Mouse (Mus musculus) brain, adult 2 months (tissue): ENCODE results near the gene Lypd5.

Experiments
- DNase-seq: peaks from one replicate; pipeline ENCODE4 v3.0.0; 2011; ENCODE audit warnings: low read depth, low spot score

The Lypd5 gene

DNA sequence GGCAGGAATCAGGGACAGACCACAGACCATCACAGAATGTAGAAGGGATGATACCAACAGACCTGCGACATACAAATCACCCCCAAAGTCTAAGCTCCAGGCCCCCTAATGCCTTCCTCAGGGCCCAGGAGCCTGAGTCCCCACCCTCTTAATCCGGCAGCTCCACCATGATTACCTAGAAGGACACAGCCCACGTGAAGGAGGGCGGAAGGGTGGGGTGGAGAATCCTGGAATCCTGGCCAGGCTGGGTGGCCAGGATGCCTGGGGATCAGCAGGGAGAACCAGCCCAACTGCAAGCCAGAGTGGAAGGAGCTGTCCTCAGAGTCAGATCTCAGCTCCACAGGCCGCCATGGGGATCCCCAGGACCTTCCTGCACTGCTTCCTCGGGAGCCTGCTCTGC lies at the start of gene Lypd5:
Lypd5 (plus strand) TSS at position 301 of the 400 bp plus-strand sequence.
- DNase-seq = no peak

DNA sequence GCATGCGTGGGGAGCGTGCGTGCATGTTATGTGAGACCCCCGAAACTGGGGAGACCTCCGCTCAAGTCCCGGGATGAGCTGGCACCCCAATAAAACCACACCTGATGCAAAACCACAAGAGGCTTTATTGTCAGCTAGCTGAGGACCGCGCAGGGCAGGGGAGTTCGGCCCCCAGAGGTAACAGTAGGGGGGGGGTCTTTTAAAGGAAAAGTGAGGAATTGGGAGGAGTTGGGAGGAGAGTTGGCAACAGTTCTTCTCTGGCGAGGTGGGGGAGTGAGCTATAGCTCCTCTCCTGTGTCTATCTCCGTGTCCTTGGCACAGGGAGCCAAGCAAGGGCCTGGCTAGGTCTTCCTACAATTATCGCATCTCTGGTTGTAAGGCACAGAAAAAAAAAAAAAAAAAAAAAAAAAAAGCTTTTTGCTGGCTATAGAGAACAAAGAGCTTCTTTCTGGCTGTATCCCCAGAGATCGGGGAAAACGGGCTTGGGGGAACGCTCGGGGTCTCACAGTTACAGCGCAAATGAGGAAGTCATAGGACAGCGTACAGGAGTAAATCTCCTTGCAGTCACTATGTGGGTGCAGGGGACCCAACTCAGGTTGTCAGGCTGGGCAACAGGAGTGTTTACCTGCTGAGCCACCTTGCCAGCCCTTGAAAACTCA lies 49.0 kb upstream of the Lypd5 start:
- peak; percentile 40 for DNase-seq

DNA sequence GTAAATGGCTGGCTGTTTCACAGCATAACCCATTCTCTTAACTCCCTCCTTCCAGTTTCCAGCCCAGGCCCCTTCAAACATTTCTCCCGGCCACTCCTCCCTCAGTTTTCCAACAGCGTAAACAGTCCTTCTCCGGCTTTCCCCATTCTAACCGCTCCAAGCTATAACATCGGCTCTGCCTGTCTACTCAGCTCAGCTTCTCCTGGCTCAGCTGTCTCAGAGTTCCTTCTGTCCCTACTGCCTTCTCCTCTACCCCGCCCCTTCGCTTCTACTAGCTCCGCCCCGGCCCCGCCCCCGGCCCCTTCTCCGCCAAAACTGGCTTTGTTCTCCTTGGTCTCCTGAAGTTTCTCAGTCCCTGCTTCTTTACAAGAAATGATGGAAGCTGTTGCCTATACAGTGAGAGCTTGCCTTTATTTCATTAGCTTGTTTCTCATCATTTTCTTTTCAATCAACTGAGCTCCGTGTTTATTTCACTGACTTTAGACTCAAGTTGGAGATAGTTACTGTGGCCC lies 48.2 kb upstream of the Lypd5 start, which contains the start of gene Zfp61:
Zfp61 (minus strand) TSS at position 462 of the 512 bp plus-strand sequence.
- DNase-seq = peak; percentile 71

DNA sequence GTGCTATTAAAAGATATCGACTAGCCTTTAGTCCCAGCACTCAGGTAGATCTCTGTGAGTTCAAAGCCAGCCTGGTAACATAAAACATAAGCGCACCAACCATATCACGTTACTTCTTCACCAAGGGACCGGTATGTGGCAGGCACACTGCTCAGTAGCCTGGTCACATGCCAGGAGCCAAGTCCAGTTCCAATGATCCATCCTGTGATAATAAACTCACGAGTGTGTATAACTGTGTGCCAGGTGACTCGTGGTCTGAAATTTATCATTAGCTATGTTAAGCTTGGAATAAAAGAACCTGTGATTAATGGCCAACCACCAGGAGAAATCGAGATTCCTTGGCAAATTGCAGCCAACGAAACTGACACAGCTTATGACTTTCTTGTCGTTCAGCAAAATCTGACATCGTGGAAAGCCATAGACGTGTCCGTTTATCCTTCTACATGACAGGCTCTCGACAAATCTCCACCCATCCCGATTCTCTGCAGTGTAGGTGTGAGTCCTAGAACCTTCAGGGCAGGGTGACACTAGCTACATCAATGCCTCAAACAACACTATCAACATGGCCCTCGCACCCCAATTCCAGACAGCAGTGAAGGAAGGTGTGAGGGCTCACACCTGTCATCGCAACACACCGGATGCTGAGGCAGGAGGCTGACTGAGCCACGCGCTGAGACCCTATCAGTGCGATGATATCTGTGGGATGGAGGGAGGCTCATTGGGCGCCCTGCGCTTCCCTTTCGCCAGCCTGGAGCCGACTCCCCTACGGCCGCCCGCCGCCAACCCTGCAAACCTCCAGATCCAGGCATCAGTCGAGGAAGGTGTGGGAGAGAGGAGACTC lies 33.0 kb upstream of the Lypd5 start:
- peak; percentile 12 for DNase-seq

DNA sequence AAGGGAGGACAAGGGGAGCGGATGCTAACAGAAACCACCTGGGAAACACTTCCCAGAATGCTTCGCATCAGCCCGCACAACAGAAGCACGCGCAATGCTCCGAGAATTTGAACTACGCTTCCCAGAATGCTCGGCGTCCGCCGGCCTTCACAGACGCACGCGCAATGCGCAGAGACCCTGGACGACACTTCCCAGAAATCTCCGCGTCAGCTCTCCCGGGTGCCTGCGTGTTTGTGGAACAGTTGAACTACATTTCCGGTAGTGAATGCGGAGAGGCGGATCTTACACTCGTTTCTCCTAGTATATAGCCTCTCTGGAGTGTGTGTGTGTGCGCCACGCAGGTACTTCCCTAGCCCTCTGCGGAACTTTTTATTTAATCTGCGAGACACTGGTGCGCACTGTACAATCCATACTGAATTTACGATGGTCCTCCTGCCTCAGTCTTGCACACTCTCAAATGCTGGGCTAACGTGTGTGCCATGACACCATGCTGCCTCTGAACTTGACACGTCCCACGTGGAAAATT lies 32.4 kb upstream of the Lypd5 start, which contains the start of gene Zfp94:
Zfp94 (minus strand) TSS at position 100 of the 526 bp plus-strand sequence.
- peak; percentile 99 for DNase-seq

DNA sequence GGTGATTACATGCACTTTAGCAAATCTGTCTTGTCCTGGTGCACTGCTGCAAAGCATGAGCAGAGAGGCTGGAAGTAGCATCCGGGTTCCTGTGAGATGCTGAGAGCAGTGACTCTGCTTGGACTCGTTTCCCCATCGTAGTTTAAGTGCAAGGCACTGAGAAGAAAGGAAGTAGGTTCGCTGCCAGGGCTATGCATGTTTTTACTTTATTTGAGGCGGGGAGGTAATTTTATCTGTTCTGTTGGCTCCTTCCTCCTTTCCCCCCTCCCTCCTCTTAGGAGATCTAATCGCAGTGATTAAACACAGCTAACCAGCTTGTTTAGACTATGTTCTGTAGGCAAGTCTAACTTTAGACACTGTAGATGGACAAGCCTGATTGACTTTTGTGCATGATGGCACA lies 30.1 kb upstream of the Lypd5 start:
- no peak for DNase-seq

DNA sequence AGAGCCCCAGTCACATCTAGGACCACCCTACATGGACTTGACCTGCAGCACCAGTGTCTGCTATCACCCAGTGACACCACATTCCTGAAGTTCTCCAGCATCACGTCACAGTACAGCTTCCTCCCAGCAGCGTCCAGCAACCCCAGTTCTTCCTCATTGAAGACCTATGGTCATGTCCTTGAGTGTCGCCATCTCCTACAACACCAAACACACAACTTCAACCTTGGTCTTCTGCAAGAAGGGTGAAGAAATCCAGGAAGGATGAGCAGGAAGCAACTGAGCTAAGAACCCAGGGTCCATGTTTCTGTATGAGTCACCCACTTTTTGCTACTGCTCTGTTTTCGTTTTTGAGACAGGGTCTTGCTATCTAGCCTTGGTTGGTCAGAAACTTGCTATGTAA lies 26.4 kb upstream of the Lypd5 start:
- DNase-seq = no peak

DNA sequence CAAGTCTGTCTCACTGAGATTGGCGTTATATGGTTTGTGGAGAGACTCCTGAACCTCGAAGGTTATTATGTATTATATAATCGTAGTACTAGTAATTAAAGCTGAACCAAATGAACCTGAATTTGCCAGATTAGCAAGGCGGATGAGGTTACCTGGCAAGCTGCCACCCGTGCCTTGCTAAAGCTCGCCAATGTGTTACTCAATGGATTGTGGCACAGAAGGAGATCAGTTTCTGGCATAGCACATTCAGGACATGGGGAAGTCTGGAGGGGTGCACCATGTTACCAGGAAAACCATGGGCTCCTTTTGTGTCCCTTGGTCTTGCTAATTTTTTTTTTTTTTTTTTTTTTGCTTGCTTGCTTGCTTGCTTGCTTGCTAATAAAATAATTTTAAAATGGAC lies 23.8 kb upstream of the Lypd5 start:
- peak; percentile 23 for DNase-seq

DNA sequence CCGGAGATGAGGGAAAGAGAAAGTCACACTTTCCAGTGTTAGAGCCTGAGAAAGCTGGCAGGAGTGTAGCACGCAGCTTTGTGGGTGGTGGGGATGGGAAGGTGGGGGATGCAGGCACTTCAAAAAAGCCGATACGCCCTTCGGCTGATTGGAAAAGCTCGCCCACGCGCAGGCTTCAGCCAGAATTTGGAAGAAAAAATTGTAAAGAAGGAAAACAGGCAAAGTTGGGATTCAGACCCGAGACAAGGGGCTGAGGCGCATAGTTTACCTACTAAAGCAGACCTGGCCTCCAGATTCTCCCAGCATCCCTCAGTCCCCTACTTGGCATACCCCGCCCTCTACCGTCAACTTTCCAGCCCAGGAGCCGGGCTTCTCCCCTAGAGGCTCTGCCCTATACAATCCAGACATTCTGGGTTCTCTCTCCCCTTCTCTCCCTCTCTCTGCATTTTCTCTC lies 23.3 kb upstream of the Lypd5 start:
- peak; percentile 73 for DNase-seq

DNA sequence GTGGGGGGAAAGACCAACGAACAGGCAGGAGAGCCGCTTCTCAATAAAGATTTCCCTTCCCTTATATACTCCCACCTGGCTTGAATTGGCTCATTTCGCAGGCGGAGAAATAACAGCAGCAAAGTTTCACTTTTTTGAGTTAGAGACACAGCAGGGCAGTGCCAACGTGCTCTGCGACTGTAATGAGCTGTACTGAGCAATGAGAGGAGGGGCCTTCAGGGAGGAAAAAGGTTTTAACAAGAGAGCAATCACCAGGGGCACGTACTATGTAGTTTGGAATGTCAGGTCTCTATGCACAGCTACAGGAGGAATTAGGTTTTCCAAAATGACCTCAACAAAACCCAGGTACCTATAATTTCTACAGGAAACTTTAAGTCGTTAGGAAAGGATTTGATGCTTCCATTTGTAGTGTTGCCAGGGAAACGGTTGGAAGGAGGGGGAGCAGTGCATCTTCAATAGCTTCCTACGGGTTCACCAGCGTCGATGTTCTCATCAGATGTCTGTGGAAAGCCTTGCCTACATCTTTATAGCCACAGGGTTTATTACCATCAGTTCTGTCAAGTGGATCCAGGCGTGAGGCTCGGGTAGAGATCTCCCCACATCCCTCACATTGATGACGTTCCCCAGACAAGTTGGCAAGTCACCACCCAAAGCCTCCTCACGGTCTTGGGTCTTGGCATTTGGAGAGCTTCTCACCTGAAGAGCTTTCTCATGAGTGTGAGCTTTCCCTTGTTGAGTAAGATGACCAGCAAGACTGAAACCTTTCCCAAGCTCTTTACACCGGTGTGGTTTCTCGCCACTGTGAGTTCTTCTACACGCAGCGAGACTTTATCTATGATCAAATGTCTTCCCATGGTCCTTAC lies 22.5 kb upstream of the Lypd5 start:
- peak; percentile 73 for DNase-seq

DNA sequence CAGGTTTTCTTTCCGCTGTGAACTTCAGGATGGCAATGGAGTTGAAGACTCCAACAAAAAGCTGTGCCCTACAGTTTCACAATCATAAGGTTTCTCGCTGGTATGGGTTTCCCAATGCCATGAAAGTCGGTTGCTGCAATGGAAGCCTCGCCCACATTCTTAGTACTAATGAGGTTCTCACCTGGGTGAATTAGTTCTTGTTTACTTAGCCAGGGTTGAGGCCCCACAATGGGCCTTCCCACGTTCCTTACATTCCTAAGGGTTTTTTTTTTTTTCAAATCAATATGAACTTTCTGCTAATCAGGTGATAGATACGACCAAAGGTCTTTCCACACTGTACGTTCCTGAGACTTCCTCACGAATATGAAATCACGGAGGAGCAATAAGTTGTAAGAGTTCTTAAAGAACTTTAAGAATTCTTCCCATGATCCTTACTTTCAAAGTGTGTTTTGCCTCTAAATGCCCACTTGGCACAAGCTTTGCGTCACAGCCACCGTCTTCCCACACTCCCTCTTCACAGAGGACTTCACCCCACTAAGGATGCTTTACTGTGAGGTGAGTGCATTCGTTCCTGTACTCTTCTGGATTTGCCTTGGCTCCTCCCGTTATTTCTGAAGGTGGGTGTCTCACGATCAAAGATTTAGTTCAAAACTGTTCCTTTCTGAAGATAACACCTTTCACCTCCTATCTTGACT lies 21.6 kb upstream of the Lypd5 start:
- peak; percentile 6 for DNase-seq

DNA sequence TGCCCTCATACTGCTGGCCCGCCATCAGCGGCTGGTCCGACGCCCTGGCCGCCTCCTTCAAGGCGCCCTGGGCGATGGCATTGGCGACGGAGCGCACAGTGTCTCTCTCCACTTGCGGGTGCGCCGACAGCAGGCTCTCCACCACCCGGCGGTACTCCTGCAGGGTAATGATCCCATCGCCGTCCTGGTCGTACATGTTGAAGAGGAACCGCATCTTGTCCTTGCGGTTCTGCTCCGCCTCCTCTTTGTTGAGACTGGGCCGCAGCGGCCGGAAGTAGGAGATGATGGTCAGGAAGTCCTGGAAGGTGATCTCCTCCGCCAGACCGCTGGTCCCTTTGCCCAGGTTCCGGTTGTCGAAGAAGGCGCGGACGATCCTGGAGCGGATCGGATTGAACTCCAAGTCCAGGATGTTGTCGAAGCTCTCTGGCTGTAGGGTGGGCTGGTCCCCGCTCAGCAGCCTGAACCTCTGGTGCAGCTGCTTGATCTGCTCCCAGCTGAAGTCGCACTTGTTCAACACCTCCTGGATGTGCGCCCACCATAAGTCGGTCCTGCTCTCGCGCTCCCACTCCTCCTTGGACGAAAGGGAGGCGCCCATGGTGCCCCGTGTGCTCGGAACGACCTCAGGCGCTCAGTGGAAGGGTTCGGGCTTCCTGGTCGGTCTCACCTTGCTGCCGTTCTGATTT lies 15.6 kb upstream of the Lypd5 start, which contains the start of gene Tescl:
Tescl (minus strand) TSS at position 633 of the 683 bp plus-strand sequence.
- no peak for DNase-seq

DNA sequence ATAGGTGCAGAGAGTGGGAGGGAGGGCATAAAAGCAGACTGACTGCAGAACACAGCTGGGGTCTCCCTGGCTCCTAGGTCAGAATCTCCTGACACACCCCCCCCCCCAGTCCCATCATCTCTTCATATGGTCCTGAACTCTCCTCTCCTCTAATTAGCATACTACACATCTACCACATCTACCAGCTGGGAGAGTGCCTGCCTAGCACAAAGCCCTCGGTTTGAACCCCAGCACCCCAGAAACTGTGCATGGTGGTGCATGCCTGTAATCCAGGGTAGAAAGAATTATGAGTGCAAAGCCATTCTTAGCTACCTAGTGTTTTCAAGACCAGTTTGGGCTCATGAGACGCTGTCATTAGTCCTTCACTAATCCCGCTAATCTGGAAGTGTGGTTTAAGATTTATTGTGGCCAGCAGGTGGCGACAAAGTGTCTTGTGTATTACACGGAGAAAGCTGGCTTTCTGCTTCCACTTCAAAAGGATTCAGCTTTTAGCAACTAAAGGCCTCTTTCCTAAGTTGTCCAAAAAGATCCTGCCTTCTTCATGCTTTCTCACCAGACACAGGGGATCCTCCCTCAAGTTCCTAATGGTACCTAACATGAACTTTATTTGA lies 13.2 kb upstream of the Lypd5 start:
- peak; percentile 83 for DNase-seq

DNA sequence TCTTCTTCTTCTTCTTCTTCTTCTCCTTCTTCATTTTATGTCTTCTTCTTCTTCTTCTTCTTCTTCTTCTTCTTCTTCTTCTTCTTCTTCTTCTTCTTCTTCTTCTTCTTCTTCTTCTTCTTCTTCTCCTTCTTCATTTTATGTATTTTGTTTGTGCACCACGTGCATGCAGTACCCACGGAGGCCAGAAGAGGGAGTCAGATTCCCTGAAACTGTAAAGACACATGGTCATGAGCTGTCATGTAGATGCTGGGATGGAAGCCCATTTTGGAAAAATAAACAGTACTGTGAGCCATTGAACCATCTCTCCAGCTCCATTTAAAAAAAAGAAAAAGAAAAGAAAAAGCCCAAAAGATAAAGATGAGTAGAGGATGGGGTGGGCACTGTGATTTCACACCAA lies 10.8 kb upstream of the Lypd5 start:
- no peak for DNase-seq

DNA sequence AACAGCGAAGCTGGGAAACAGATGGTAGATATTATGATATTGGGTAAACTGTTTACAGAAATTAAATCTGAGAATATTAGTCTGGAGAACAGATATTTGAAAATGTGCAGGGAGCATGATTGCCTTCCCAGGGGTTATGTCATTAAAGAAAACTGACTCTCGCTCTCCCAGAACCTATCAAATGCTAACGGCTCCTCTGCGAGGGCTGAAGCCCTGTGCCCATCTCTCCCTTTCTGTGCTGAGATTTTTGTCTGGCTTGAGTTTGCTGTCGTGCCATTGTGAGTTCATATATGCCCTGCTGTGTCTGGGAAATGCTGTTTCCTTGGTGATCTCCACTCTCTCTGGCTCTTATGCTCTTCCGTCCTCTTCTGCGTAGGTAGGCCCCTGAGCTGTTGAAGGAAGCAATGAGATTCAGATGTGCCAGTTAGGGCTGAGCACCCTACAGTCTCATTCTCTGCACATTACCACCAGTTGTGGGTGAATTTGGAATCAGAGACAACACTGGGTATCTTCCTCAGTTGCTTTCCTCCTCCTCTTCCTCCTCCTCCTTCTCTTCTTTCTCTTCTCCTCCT lies 5.2 kb upstream of the Lypd5 start:
- DNase-seq = peak; percentile 72

DNA sequence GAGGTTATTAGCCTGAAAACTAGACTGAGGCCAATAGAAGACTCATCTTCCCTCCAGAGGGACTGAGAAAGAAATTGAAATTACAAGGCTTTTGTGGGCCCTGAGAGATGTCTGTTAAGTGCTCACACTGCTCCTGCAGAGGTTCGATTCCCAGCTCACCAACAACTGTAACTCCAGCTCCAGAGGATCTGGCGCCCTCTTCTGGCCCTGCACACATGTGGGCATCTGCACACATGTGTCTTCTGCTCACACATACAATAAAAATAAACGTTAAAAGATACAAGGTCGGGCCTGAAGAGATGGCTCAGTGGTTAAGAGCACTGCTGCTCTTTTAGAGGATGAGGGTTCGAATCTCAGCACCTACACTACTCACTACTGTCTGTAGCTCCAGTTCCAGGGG lies 2.6 kb upstream of the Lypd5 start:
- DNase-seq = no peak

DNA sequence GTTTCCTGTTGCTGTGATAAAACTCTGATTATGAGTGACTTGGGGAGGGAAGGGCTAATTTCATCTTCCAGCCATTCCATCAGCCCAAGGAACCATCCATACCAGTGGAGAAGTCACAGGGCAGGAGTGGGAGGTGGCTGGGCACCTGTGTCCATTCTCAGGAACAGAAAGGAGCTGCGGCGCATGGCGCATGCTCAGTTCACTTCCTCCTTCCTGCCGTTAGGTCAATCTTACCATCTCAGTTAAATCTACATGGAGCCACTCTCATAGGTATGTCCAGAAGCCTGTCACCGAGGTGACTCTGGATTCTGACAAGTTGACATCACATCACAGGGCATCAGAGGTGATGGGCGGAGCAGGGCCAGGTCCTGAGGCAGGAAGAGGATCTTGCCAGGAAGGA lies 6.7 kb downstream of the Lypd5 start:
- DNase-seq = no peak

DNA sequence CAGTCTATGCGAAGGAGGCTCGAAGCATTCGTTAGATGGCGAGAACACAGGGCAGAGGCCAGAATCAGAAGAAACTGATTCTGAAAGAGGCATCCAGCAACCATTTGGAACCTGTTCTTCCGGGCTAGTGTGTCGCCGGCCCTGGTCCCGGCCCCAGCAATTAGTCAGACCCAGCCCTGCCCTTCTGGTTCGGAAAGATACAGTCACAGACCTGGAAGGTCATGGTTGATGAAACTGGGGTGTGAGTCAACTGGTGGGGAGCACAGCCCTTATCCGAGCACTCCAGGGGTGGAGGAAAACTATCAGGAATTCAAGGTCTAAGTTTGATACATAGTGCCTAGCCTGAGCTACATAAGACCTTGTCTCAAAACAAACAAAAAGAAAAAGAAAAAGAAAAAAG lies 7.1 kb downstream of the Lypd5 start:
- no peak for DNase-seq

DNA sequence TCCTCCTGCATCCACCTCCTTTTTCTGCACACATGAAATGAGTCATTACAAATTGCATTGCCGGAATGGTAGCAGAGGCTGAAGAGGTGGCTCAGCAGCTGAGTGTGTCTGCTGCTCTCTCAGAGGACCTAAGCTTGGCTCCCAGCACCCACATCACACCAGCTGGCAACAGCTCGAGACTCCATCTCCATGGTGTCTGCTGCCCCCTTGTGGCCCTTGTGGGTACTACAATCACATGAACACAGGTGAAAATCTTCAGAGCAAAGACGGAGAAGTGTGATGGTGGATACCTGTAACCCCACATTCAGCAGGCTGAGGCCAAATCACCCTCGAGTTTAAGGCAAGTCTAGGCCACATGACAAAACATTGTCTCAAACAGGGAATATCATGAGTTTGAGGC lies 8.9 kb downstream of the Lypd5 start:
- DNase-seq = no peak
